Mouse (Mus musculus) activated CD4-positive, CD25-positive, alpha-beta regulatory T cell (primary cell): ENCODE measurements around the gene 4933402N22Rik. TPM values are rescaled to one million over a fixed set of nuclear protein-coding genes. Genes with fewer than 3 reads are reported as not detected.

Source experiments
- polyA plus RNA-seq, 2 experiments: library from polyadenylated mRNA; unstranded; fragments of 100-300 nt; shearing (Covaris generic); gene quantifications; one replicate each; pipeline ENCODE4 v1.2.1; 2017

4933402N22Rik gene
- not detected for polyA plus RNA-seq

GRCm38 (mm10) chr5:11917743-11918142, at the start of gene 4933402N22Rik:
TSS of gene 4933402N22Rik (plus strand) at chr5:11918043.

Other genes starting within 250 kb of the 4933402N22Rik start
- gene Gm8922, start 236.1 kb upstream of the 4933402N22Rik start, polyA plus RNA-seq = not detected
- gene Gm8926, start 147.5 kb upstream of the 4933402N22Rik start, polyA plus RNA-seq = not detected
- gene Gm6465, start 72.5 kb upstream of the 4933402N22Rik start, polyA plus RNA-seq = not detected